In the genomic region with DNA sequence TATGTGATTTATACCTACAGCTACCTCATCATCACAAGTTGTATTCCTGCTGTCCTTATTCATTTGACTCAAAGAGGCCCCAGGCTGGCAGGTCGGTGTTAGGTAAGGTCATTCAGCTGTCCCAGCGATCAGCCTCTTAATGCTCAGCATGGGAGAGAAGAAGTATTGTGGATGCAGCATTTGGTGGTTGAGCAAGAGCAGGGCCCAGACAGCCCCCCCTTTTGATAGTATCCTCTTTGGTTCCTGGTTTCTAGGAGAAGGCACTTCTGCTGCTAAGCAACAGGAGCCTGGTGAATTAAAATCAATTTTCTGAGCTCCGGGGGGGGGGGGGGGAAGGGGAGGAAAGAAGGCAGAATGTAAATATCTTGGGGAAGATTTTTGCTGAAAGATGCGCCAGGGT, we compare ENCODE assay signal across 28 mouse cellular contexts. TPM values are rescaled to one million over a fixed set of nuclear protein-coding genes. Genes with fewer than 3 reads are reported as not detected.
DNase-seq lines count a peak whose midpoint lies in the region; ATAC-seq and TF ChIP-seq lines count a peak whose summit lies in the region.
"Had no signal": no experiment of that assay in that cellular context is flagged by ENCODE, and none has a peak within 500 bp of the region (broad histone marks: within the 10 kb centered on the region; RNA-seq: fewer than 3 reads in every experiment).

No protein-coding gene starts in this region.

- WGBS in forebrain, embryonic 14.5 days, result 62% methylated on average over 4 of the region's 4 CpGs
- WGBS in forebrain, embryonic 12.5 days, result 52% methylated on average over 4 of the region's 4 CpGs
- WGBS in kidney, embryonic 14.5 days, result 73% methylated on average over 4 of the region's 4 CpGs

- no peak overlapping the region for H3K9ac ChIP-seq in forebrain, embryonic 14.5 days (ENCODE audit: low read length)
- H3K9ac ChIP-seq in forebrain, embryonic 12.5 days, result no peak overlapping the region
- H3K9ac ChIP-seq in kidney, embryonic 14.5 days (ENCODE audit: low read depth, low read length), result no peak overlapping the region
- H3K9ac ChIP-seq: heart, embryonic 15.5 days; hindbrain, embryonic 13.5 days; limb, embryonic 12.5 days; liver, postnatal 0 days; midbrain, embryonic 12.5 days had no signal

- H3K27ac ChIP-seq in forebrain, embryonic 14.5 days (ENCODE audit: low read depth, low read length), result no peak overlapping the region
- no peak overlapping the region for H3K27ac ChIP-seq in forebrain, embryonic 12.5 days
- peak overlapping the region; percentile 81 for H3K27ac ChIP-seq in layer of hippocampus, adult 2 months
- H3K27ac ChIP-seq in kidney, embryonic 14.5 days (ENCODE audit: low read depth, low read length), result no peak overlapping the region
- H3K27ac ChIP-seq: heart, embryonic 15.5 days; hindbrain, embryonic 13.5 days; limb, embryonic 12.5 days; macrophage; midbrain, embryonic 12.5 days had no signal

- H3K9me3 ChIP-seq in forebrain, embryonic 14.5 days (replicated peaks; ENCODE audit: control insufficient read depth, low read length), result no peaks in the 10 kb centered on the region
- H3K9me3 ChIP-seq in forebrain, embryonic 12.5 days, result no peaks in the 10 kb centered on the region
- no peaks in the 10 kb centered on the region for H3K9me3 ChIP-seq in kidney, embryonic 14.5 days (ENCODE audit: control insufficient read depth, low read length)
- H3K9me3 ChIP-seq: heart, embryonic 15.5 days; hindbrain, embryonic 13.5 days; limb, embryonic 12.5 days; midbrain, embryonic 12.5 days had no signal

- no peak for ATAC-seq in forebrain, embryonic 14.5 days
- no peak for ATAC-seq in forebrain, embryonic 12.5 days (ENCODE audit: low FRiP score)
- no peak for ATAC-seq in kidney, embryonic 14.5 days (ENCODE audit: low FRiP score, low TSS enrichment)
- ATAC-seq: activated CD4-positive, CD25-positive, alpha-beta regulatory T cell, adult 4 months; liver, postnatal 0 days; lung, postnatal 0 days had no signal

- peak; percentile 8 for DNase-seq in forebrain, embryonic 14.5 days (ENCODE audit: low spot score)
- no peak for DNase-seq in layer of hippocampus, adult 2 months (ENCODE audit: low spot score in 2 of 2)
- DNase-seq in layer of hippocampus, postnatal 25 days (ENCODE audit: extremely low spot score in 1 of 2, low spot score in 1 of 2), result no peak
- peak; percentile 4 for DNase-seq in retina, postnatal 1 day
- no peak for DNase-seq in retina, embryonic 14.5 days (ENCODE audit: low spot score)
- peak; percentile 4 for DNase-seq in right cerebral cortex, postnatal 4 days
- DNase-seq: adrenal gland, postnatal 10 days; cerebellum, adult 8-10 months; heart, postnatal 36 days; kidney, adult 2 months; kidney, postnatal 10 days; liver, postnatal 0 days had no signal

- no peaks in the 10 kb centered on the region; the same call in 1 of the 2 replicates for H3K27me3 ChIP-seq in forebrain, embryonic 14.5 days (replicated peaks; ENCODE audit: control insufficient read depth, insufficient read depth, low read length)
- peaks cover 39% of the 10 kb centered on the region for H3K27me3 ChIP-seq in forebrain, embryonic 12.5 days
- peaks cover 2% of the 10 kb centered on the region; the same call in 1 of the 2 replicates for H3K27me3 ChIP-seq in kidney, embryonic 14.5 days (ENCODE audit: control insufficient read depth, insufficient read depth, low read length)

- no peak overlapping the region for H3K4me3 ChIP-seq in forebrain, embryonic 14.5 days (ENCODE audit: low read depth, low read length)
- no peak overlapping the region for H3K4me3 ChIP-seq in forebrain, embryonic 12.5 days (replicated peaks)
- H3K4me3 ChIP-seq in layer of hippocampus, adult 2 months, result no peak overlapping the region
- no peak overlapping the region for H3K4me3 ChIP-seq in kidney, embryonic 14.5 days (ENCODE audit: low read length)
- H3K4me3 ChIP-seq: heart, embryonic 15.5 days; hindbrain, embryonic 13.5 days; limb, embryonic 12.5 days; midbrain, embryonic 12.5 days had no signal

- no peak overlapping the region for H3K4me2 ChIP-seq in forebrain, embryonic 14.5 days (ENCODE audit: low read length)
- H3K4me2 ChIP-seq in forebrain, embryonic 12.5 days, result no peak overlapping the region
- H3K4me2 ChIP-seq in kidney, embryonic 14.5 days (replicated peaks; ENCODE audit: low read depth, low read length), result no peak overlapping the region
- H3K4me2 ChIP-seq: heart, embryonic 15.5 days; hindbrain, embryonic 13.5 days; limb, embryonic 12.5 days; liver, embryonic 11.5 days; midbrain, embryonic 12.5 days had no signal

- TF ChIP-seq CTCF in layer of hippocampus, adult 2 months (conservative IDR thresholded peaks at IDR 0.05), result no peak

- no peaks in the 10 kb centered on the region for H3K36me3 ChIP-seq in forebrain, embryonic 14.5 days (ENCODE audit: control insufficient read depth, insufficient read depth, low read length)
- H3K36me3 ChIP-seq in forebrain, embryonic 12.5 days (replicated peaks), result no peaks in the 10 kb centered on the region
- H3K36me3 ChIP-seq in kidney, embryonic 14.5 days (ENCODE audit: control insufficient read depth, insufficient read depth, low read length), result no peaks in the 10 kb centered on the region
- H3K36me3 ChIP-seq: heart, embryonic 15.5 days; hindbrain, embryonic 13.5 days; limb, embryonic 12.5 days; midbrain, embryonic 12.5 days had no signal

- no peaks in the 10 kb centered on the region for H3K4me1 ChIP-seq in forebrain, embryonic 14.5 days (ENCODE audit: control insufficient read depth, insufficient read depth, low read length)
- no peaks in the 10 kb centered on the region for H3K4me1 ChIP-seq in forebrain, embryonic 12.5 days
- no peaks in the 10 kb centered on the region for H3K4me1 ChIP-seq in kidney, embryonic 14.5 days (ENCODE audit: control insufficient read depth, insufficient read depth, low read length)
- H3K4me1 ChIP-seq: heart, embryonic 15.5 days; limb, embryonic 12.5 days; midbrain, embryonic 12.5 days had no signal

RNA-seq across cellular contexts. Expression of gene Zcchc13, which starts 28.6 kb away (rescaled TPM):
- polyA plus RNA-seq in forebrain, embryonic 14.5 days (2014; fragmentation: Nextera tagmentation; extraction: Ambion mirVana), result not detected in 2 replicates
- not detected in 2 replicates for polyA plus RNA-seq in forebrain, embryonic 12.5 days (2016; fragmentation: Nextera tagmentation; extraction: Ambion mirVana)
- total RNA-seq in layer of hippocampus, adult 2 months (2021), result not detected
- not detected for total RNA-seq in layer of hippocampus, postnatal 25 days (2021)
- not detected in 2 replicates for polyA plus RNA-seq in kidney, embryonic 14.5 days (2014; fragmentation: Nextera tagmentation; extraction: Ambion mirVana)
- total RNA-seq: adrenal gland, postnatal 10 days; gastrocnemius, adult 8-10 months; heart, postnatal 36 days; layer of hippocampus, adult 18-20 months; neutrophil, adult 5-6 weeks had no signal
- polyA plus RNA-seq: activated CD4-positive, CD25-positive, alpha-beta regulatory T cell, adult 4 months; embryonic facial prominence, embryonic 14.5 days; heart, embryonic 15.5 days; hindbrain, embryonic 13.5 days; intestine, embryonic 14.5 days; limb, embryonic 12.5 days; liver, embryonic 11.5 days; liver, postnatal 0 days; lung, postnatal 0 days; macrophage; midbrain, embryonic 12.5 days; small intestine, adult 2 months had no signal

Comparison
In these comparisons a context has a peak if more than half of its experiments do, and no peak if none do; other contexts are left out.
1. DNase-seq: peak in forebrain, embryonic 14.5 days (single experiment), retina, postnatal 1 day (single experiment) and right cerebral cortex, postnatal 4 days (single experiment); none in layer of hippocampus, adult 2 months (0 of 2), layer of hippocampus, postnatal 25 days (0 of 2) and retina, embryonic 14.5 days (single experiment).